Mouse (Mus musculus): ENCODE measurements at regions not wholly inside any gene's neighbourhood (a gene's known extent, or its start where the extent isn't known, plus 50 kb on each side); places are given as distances from the start of the nearest gene placed in this dataset.
A peak's percentile ranks its signal among the peaks of the same experiment; 100 is the strongest.

DNA sequence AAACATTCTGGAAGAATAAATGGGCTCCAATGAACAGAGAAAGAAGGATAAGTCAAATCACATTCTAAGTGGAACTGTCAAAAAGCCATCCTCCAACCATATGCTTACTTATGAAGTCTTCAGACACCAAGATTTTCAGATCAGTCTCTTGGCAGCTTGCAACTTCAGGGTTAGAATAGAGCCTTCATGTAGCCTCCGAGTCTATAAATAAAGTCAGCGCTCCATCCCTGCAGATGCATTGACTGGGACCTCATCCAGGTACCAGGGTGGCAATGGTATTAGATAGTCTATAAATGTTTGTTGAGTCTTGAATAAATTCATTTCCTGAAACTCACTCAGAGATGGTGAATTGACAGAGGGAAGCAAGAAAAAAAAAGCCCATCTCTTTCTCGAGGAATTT, 107.2 kb upstream of the Eepd1 start:
- no peak overlapping the region for H3K27ac ChIP-seq (ENCODE audit: low read depth, low read length)
- H3K4me2 ChIP-seq: no peak overlapping the region
- no peaks in the 10 kb centered on the region for H3K9me3 ChIP-seq (ENCODE audit: control insufficient read depth, low read length)
- H3K9ac ChIP-seq (ENCODE audit: low read depth, low read length): no peak overlapping the region
- no peaks in the 10 kb centered on the region for H3K4me1 ChIP-seq (replicated peaks; ENCODE audit: control insufficient read depth, insufficient read depth, low read length)
- H3K27me3 ChIP-seq (replicated peaks; ENCODE audit: control insufficient read depth, insufficient read depth, low read length): no peaks in the 10 kb centered on the region
- no peak for DNase-seq (ENCODE audit: low spot score)
- no peaks in the 10 kb centered on the region for H3K36me3 ChIP-seq (ENCODE audit: control insufficient read depth, insufficient read depth, low read length)
- no peak for ATAC-seq (replicated peaks; ENCODE audit: low FRiP score)
- 81% methylated on average over 3 of the region's 3 CpGs for WGBS
- no peak overlapping the region for H3K4me3 ChIP-seq (ENCODE audit: low read depth, low read length)

DNA sequence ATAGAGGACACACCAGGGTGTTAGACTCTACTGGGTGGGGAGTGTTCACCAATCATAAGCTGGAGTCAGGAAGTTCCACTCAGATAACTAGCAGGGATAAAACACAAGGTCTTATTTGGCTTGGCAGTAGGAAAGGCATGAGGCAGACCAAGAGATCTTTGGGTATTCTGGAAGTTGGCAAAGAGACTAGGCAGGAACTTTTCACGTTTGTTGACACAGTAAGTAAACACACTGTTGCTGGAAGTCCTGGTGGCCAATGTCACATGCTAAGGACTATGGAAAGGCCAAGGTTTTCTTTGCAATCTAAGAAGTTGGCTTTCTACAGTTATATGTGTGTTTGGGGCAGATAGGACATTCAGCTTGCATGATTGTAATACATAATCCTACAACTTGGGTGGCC, 105.1 kb upstream of the Eepd1 start:
- Histone ChIP-seq H3K9me3 (ENCODE audit: control insufficient read depth, low read length) (no peaks in the 10 kb centered on the region), H3K27me3 (replicated peaks; ENCODE audit: control insufficient read depth, insufficient read depth, low read length) (no peaks in the 10 kb centered on the region), H3K4me3 (ENCODE audit: low read depth, low read length) (no peak overlapping the region), H3K9ac (ENCODE audit: low read depth, low read length) (no peak overlapping the region), H3K36me3 (ENCODE audit: control insufficient read depth, insufficient read depth, low read length) (no peaks in the 10 kb centered on the region), H3K4me2 (no peak overlapping the region), H3K27ac (ENCODE audit: low read depth, low read length) (no peak overlapping the region), H3K4me1 (replicated peaks; ENCODE audit: control insufficient read depth, insufficient read depth, low read length) (no peaks in the 10 kb centered on the region)
- DNase-seq (ENCODE audit: low spot score) (no peak), ATAC-seq (replicated peaks; ENCODE audit: low FRiP score) (no peak)
- WGBS: 45% methylated on average over 1 of the region's 1 CpGs

DNA sequence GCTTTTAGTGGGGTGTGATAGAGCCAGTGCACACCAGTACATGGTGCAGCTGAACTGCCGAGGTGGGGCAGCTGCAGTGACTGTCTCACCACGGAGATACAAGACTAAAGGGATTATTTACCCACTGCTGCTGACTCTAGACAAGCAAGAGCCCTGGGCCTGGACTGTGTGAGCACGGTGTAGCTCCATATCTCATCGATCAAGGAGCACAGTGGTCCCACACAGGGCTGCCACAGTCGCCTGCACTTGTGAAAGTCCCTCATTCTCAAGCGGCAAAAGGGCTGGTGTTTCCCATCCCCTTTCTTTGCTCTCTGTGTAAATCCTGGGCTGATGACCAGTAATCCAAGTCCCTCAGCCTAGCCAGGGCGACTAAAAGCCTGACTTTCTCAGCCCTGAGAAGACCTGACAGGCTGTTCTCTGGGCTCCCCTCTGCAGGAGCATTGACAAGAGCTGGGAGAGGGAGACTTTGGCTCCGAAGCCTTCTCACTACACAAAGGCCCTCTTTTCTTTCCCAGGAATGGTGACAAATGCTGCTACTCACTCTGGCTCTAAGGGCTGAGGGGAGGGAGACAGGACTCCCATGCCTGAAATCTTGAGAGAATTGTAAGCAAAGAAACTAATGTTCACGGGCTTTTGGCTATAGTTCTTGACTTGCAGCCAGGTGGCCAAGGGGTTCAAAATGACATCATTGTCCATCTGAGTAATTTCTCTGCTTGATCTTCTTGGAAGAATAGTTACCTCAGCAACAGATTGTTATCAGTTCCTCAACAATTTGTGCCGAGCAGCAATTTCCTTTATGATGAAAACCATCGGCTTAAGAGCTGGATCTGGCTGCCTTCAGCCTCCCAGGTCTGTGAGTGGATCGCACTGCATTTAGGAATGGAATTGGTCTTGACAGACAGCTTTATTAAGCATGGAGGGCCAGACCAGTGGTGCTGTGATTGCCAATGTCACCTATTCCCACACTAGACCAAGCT, 103.3 kb upstream of the Eepd1 start:
- Histone ChIP-seq H3K9ac (ENCODE audit: low read depth, low read length) (no peak overlapping the region), H3K27ac (ENCODE audit: low read depth, low read length) (no peak overlapping the region), H3K9me3 (ENCODE audit: control insufficient read depth, low read length) (no peaks in the 10 kb centered on the region), H3K27me3 (replicated peaks; ENCODE audit: control insufficient read depth, insufficient read depth, low read length) (no peaks in the 10 kb centered on the region), H3K4me1 (replicated peaks; ENCODE audit: control insufficient read depth, insufficient read depth, low read length) (no peaks in the 10 kb centered on the region), H3K4me3 (ENCODE audit: low read depth, low read length) (no peak overlapping the region), H3K4me2 (no peak overlapping the region), H3K36me3 (ENCODE audit: control insufficient read depth, insufficient read depth, low read length) (no peaks in the 10 kb centered on the region)
- DNase-seq (ENCODE audit: low spot score) (no peak), ATAC-seq (replicated peaks; ENCODE audit: low FRiP score) (no peak)
- WGBS: 60% methylated on average over 12 of the region's 12 CpGs

DNA sequence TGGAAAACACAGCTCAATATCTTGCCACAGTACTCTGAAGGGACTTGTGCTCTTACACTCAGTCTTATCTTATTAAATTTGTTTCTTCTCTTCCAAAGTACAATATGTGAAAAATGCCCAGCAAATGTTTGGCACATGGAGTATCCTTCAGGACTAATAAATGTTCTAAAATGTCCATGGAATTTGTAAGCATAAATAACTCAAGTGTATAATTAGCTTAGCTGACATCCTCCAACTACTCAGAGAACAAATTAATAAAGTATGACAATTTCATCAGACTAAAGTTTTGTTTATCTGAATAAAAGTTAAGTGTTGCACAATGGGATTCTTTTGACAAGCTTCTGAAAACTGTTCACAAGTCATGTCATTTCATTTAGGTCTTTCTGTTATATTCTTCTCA, 96.0 kb upstream of the Eepd1 start:
- no peak overlapping the region for H3K4me3 ChIP-seq (ENCODE audit: low read depth, low read length)
- no peak for DNase-seq (ENCODE audit: low spot score)
- no peaks in the 10 kb centered on the region for H3K9me3 ChIP-seq (ENCODE audit: control insufficient read depth, low read length)
- no peaks in the 10 kb centered on the region for H3K4me1 ChIP-seq (replicated peaks; ENCODE audit: control insufficient read depth, insufficient read depth, low read length)
- no peak for ATAC-seq (replicated peaks; ENCODE audit: low FRiP score)
- H3K9ac ChIP-seq (ENCODE audit: low read depth, low read length): no peak overlapping the region
- H3K27me3 ChIP-seq (replicated peaks; ENCODE audit: control insufficient read depth, insufficient read depth, low read length): no peaks in the 10 kb centered on the region
- H3K27ac ChIP-seq (ENCODE audit: low read depth, low read length): no peak overlapping the region
- no peaks in the 10 kb centered on the region for H3K36me3 ChIP-seq (ENCODE audit: control insufficient read depth, insufficient read depth, low read length)
- H3K4me2 ChIP-seq: no peak overlapping the region

DNA sequence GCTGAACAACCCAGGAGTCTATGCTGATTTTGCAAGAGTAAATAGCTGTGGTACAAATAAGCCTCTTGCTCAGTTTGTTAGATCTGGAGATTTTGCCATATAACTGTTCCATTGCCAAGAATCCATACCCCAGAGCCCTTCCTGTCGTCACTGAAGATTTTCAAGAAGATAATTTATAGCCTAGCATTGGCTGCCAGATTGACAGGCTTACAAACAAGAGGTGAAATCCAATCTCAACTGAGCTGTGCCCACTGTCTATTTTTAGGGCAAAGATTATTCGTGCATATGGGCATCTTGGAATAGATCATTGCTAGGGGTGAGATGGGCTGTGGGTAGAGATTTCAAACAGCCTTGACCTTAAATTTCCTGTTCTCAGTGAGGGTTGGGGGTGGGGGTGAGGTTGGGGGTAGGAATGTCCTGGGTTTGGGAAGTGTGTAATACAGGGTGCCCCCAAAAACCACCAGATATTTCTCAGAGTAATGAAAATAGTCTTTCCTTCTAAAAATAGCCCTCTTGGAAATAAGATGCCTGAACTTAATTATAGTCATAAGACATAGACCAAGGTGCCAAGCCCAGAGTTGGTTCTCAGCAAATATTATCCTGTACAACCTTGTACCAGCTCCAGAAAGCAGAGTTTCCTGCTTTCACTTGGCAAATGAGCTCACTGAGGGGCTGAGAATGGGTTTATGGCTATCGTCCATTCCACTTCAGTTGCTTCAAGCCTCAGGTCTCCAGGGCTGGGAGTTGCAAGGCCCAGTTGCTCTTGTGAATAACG, 93.3 kb upstream of the Eepd1 start:
- Histone ChIP-seq H3K9ac (ENCODE audit: low read depth, low read length) (no peak overlapping the region), H3K36me3 (ENCODE audit: control insufficient read depth, insufficient read depth, low read length) (no peaks in the 10 kb centered on the region), H3K9me3 (ENCODE audit: control insufficient read depth, low read length) (no peaks in the 10 kb centered on the region), H3K27ac (ENCODE audit: low read depth, low read length) (no peak overlapping the region), H3K4me2 (no peak overlapping the region), H3K27me3 (replicated peaks; ENCODE audit: control insufficient read depth, insufficient read depth, low read length) (no peaks in the 10 kb centered on the region), H3K4me3 (ENCODE audit: low read depth, low read length) (no peak overlapping the region), H3K4me1 (replicated peaks; ENCODE audit: control insufficient read depth, insufficient read depth, low read length) (no peaks in the 10 kb centered on the region)
- 76% methylated on average over 4 of the region's 4 CpGs for WGBS
- ATAC-seq (replicated peaks; ENCODE audit: low FRiP score): no peak
- no peak for DNase-seq (ENCODE audit: low spot score)

DNA sequence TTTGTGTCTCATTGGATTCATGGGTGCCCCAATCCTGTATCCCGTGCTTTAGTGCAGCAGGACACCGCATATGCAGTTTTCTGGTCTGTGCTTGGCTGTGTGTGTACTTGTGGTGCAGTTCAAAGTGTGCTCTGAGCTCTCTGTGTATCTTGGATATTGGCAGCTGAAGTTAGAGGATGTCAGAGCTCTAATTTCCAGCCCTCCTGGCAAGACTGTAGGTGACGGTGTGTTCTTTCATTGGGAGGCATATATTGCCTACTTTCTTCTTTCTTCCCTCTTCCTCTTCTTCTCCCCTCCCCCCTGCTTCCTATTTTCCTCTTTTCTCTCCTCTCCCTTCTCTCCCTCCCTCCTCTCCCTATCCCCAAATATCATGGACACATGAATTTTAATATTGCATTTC, 92.0 kb upstream of the Eepd1 start:
- H3K36me3 ChIP-seq (ENCODE audit: control insufficient read depth, insufficient read depth, low read length): no peaks in the 10 kb centered on the region
- no peaks in the 10 kb centered on the region for H3K4me1 ChIP-seq (replicated peaks; ENCODE audit: control insufficient read depth, insufficient read depth, low read length)
- no peak overlapping the region for H3K4me2 ChIP-seq
- DNase-seq (ENCODE audit: low spot score) (no peak), ATAC-seq (replicated peaks; ENCODE audit: low FRiP score) (no peak)
- no peaks in the 10 kb centered on the region for H3K9me3 ChIP-seq (ENCODE audit: control insufficient read depth, low read length)
- WGBS: 74% methylated on average over 3 of the region's 3 CpGs
- H3K27ac ChIP-seq (ENCODE audit: low read depth, low read length): no peak overlapping the region
- H3K9ac ChIP-seq (ENCODE audit: low read depth, low read length): no peak overlapping the region
- no peaks in the 10 kb centered on the region for H3K27me3 ChIP-seq (replicated peaks; ENCODE audit: control insufficient read depth, insufficient read depth, low read length)
- no peak overlapping the region for H3K4me3 ChIP-seq (ENCODE audit: low read depth, low read length)

DNA sequence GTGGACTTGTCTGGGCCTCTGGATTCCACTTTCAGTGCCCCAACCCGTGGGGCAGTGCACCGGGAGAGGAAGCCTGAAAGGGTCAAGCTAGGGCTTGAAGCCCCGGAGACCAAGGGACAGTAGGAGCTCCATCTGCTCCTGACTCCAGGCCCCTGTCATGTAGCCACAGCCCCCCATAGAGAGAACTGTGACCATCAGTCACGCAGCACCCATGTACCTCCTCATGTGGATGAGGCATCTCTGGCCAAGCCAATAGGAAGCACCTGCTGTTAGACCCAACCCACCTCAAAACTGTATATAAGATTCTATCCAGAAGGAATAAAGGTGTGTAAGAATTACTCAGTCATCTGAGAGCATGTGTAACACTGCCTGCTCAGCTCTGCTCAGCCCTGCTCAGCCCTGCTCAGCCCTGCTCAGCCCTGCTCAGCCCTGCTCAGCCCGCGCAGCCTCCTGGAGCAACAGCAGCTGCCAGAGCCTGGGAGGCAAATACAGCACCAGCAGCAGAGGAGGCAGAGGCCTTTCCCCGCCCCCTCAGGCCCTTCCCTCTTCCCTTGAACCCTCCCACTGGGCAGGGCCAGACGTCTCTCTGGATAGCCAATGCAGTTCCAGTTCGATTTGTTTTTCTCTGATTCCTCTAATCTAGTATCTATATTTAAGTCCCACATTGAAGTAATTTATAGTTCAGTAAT, 80.6 kb upstream of the Eepd1 start:
- Histone ChIP-seq H3K4me1 (replicated peaks; ENCODE audit: control insufficient read depth, insufficient read depth, low read length) (no peaks in the 10 kb centered on the region), H3K36me3 (ENCODE audit: control insufficient read depth, insufficient read depth, low read length) (no peaks in the 10 kb centered on the region), H3K27ac (ENCODE audit: low read depth, low read length) (no peak overlapping the region), H3K9ac (ENCODE audit: low read depth, low read length) (no peak overlapping the region), H3K9me3 (ENCODE audit: control insufficient read depth, low read length) (no peaks in the 10 kb centered on the region), H3K4me3 (ENCODE audit: low read depth, low read length) (no peak overlapping the region), H3K27me3 (replicated peaks; ENCODE audit: control insufficient read depth, insufficient read depth, low read length) (no peaks in the 10 kb centered on the region), H3K4me2 (no peak overlapping the region)
- no peak for DNase-seq (ENCODE audit: low spot score)
- WGBS: 40% methylated on average over 9 of the region's 9 CpGs
- ATAC-seq (replicated peaks; ENCODE audit: low FRiP score): peak; percentile 79

GRCm38 (mm10) chr9:25405848-25406247, 75.5 kb upstream of the Eepd1 start:
- 87% methylated on average over 4 of the region's 4 CpGs for WGBS
- no peak overlapping the region for H3K27ac ChIP-seq (ENCODE audit: low read depth, low read length)
- no peak for DNase-seq (ENCODE audit: low spot score)
- no peaks in the 10 kb centered on the region for H3K9me3 ChIP-seq (ENCODE audit: control insufficient read depth, low read length)
- H3K4me1 ChIP-seq (replicated peaks; ENCODE audit: control insufficient read depth, insufficient read depth, low read length): no peaks in the 10 kb centered on the region
- H3K4me2 ChIP-seq: no peak overlapping the region
- no peak for ATAC-seq (replicated peaks; ENCODE audit: low FRiP score)
- no peaks in the 10 kb centered on the region for H3K36me3 ChIP-seq (ENCODE audit: control insufficient read depth, insufficient read depth, low read length)
- H3K9ac ChIP-seq (ENCODE audit: low read depth, low read length): no peak overlapping the region
- no peak overlapping the region for H3K4me3 ChIP-seq (ENCODE audit: low read depth, low read length)
- no peaks in the 10 kb centered on the region for H3K27me3 ChIP-seq (replicated peaks; ENCODE audit: control insufficient read depth, insufficient read depth, low read length)

Measured in liver, embryonic 11.5 days (tissue).